Mouse (Mus musculus) layer of hippocampus, adult 6 months (tissue): ENCODE measurements around the gene Gm20379. TPM values are rescaled to one million over a fixed set of nuclear protein-coding genes. Genes with fewer than 3 reads are reported as not detected.

ENCODE experiments used
- long read RNA-seq, 2 experiments: library from polyadenylated mRNA; unstranded; transcript quantifications; one replicate each; pipeline ENCODE4 v2.0.0; 2019 to 2020
- polyA plus RNA-seq: library from polyadenylated mRNA; unstranded; fragments of <200 nt; fragmentation: Nextera tagmentation; gene quantifications from 2 replicates; pipeline ENCODE4 v1.2.3, GENCODE M21; 2021

The Gm20379 gene
- not detected in 2 replicates for polyA plus RNA-seq
- long read RNA-seq, experiment 1 = 0 reads
- long read RNA-seq, experiment 2 = 0 reads

GRCm38 (mm10) chr13:92305680-92306079 is at the start of gene Gm20379:
Gm20379 (plus strand) TSS chr13:92305980.

GRCm38 (mm10) chr13:92354456-92355271 is 48.9 kb downstream of the Gm20379 start, which contains the start of the genes Dhfr and Msh3:
Dhfr (plus strand) TSS chr13:92354726.
Msh3 (minus strand) TSS chr13:92355003.

Other genes starting within 250 kb of the Gm20379 start
- 33.1 and 39.4 TPM in 2 replicates for gene Rasgrf2, start 174.3 kb upstream of the Gm20379 start, polyA plus RNA-seq
- gene Dhfr, start 48.7 kb downstream of the Gm20379 start, polyA plus RNA-seq = 1.7 and 2.7 TPM in 2 replicates
- 9.2 and 10.3 TPM in 2 replicates for gene Msh3, start 49.0 kb downstream of the Gm20379 start, polyA plus RNA-seq
- 8.2 and 11.2 TPM in 2 replicates for gene Ankrd34b, start 119.9 kb downstream of the Gm20379 start, polyA plus RNA-seq
- gene Fam151b, start 178.0 kb downstream of the Gm20379 start, polyA plus RNA-seq = 1.2 and 1.3 TPM in 2 replicates
- gene Zfyve16, start 224.9 kb downstream of the Gm20379 start, polyA plus RNA-seq = 1.3 and 2.8 TPM in 2 replicates